Mouse (Mus musculus) embryo, embryonic 10 days (tissue): ENCODE results near the gene Rnase4.

Experiments used
- DNase-seq: peaks from one replicate; pipeline ENCODE4 v3.0.0-alpha.2; 2015; ENCODE audit warnings: low spot score

Rnase4 gene

DNA sequence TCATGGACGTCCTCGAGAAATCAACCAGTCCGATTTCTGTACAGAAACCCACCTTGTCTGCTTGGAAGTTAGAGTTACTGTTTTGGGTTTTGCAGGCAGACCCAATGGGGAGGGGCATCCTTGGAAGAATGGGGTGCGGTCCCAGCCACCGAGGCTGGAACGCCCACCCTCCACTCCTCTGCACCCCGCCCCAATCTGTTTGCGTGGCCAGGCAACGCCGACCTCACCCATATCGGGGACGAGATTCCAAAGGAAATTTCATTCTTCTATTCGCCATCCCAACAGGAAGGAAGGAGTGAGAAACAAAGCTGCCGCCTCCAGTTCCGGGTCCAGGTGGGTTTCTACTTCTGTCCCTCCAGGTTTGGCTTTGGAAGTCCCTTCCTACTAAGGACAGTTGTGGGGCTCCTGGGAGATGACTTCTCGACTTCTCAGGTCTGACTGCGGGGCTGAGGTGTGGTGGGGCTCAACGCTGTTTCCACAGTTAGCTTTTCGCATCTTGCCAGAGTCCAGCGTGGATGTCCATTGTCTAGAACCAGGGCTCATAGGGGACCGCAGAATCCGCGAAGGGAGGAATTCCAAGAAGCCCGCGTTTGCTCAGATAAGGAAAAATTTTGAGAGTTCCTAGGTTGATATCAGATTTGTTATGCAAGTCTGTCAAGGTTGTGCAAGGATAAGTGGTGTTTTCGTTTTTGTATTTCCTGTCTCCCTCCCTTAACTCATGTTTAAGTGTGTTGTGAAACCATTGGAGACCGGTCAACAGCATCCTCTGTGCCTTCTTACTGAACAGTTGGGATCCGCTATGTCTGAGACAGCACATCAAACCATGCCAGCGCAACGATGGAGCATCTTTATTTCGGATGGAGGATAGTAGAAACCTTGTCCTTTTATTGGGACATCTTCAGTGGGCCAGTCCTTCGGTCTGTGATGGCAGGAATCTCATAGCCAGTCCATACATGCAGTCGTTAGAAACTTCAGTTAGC lies at the start of gene Rnase4, which contains the start of gene Ang:
Gene Rnase4, plus strand, starts transcription at position 157 of the 980 bp plus-strand sequence.
Gene Ang, plus strand, starts transcription at position 230 of the 980 bp plus-strand sequence.
- DNase-seq = peak; percentile 58

DNA sequence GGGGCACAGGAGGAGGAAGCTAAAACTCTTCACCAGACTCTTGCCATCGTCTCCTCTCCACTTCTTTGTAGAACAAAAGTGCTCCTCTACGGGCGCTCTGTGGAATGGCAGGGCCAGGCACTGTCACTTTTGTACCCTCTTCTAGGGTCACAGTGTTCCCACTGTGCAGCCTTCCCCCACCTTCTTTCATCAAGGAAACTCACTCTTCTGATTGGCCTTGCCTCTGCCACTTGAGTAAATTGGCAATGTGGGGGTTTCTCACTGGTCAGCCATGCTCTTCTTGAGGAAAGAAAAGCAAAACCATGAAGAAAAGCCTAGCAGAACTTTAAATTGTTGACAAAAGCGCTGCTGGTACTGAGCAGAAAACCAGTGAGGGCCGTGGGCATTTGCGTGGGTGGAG lies 49.1 kb upstream of the Rnase4 start, which contains the start of gene Rnase9:
Gene Rnase9, minus strand, starts transcription at position 101 of the 400 bp plus-strand sequence.
- DNase-seq = no peak

- DNase-seq = no peak
Observed at GRCm38 (mm10) chr14:51047846-51048245, 43.0 kb upstream of the Rnase4 start.

- no peak for DNase-seq
Observed at GRCm38 (mm10) chr14:51050063-51050462, 40.8 kb upstream of the Rnase4 start, which contains the start of gene Rnase11. Gene Rnase11 (minus strand): TSS chr14:51050163.

GRCm38 (mm10) chr14:51051941-51052340 lies 38.9 kb upstream of the Rnase4 start:
- DNase-seq = no peak

GRCm38 (mm10) chr14:51053176-51053575 lies 37.7 kb upstream of the Rnase4 start:
- no peak for DNase-seq

- peak; percentile 33 for DNase-seq
Observed at GRCm38 (mm10) chr14:51054243-51055237, 36.3 kb upstream of the Rnase4 start.

DNA sequence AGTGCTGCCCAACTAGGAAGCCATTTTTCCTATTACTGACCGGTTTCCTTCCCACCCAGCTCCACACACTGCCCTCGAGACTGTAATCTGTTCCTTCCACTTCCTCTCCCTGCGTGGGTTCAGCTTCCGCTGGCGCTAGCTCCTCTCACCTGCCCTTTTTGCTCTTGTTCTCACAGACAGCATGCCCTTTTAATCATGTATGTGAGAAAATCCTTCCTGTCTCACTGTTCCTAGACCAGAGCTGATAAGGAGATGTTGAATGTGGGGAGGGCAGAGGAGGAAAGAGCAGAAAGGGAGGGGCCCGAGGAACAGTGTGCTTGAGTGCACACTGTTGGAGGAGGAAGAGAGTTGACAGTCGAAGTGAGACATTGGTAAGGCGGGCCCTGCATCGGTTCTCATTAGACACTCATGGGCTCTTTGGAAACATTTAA lies 33.5 kb upstream of the Rnase4 start, which contains the start of gene Rnase12:
Gene Rnase12, minus strand, starts transcription at position 261 of the 431 bp plus-strand sequence.
- no peak for DNase-seq

DNA sequence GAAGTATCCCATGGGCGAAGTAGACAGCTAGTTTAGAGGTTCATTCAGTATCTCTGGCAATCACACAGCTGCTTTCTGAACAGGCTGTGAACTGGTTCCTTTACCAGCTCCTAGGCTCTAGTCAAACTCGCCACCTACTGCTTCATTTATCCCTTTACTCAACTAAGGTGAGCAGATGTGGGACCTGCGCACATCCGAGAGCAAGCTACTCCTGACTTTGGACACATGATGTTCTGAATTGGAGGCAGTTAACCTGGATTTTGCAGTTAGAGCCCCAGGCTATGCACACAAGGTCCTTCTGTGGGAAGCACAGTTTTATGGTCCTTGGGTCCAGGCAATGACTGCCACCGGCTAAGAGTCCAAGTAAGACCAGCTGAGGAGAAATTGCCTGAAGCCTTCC lies 30.1 kb upstream of the Rnase4 start:
- no peak for DNase-seq

DNA sequence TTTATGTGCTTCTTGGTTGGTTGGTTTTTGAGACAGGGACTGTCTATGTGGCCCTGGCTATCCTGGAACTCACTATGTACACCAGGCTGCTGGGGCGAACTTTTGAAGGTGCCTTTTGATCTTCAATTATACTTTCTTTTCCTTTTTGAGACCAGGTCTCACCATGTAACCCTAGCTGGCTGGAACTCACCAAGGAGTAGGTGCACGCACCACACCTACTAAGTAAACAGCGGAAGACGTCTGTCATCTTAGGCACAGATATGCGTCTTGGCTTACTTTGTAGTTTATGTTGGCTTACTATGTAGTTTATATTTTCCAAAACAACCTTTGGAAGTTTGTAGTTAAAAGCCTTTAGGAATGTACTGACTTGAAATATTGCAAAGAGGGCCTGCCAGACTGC lies 21.9 kb upstream of the Rnase4 start:
- DNase-seq = no peak

DNA sequence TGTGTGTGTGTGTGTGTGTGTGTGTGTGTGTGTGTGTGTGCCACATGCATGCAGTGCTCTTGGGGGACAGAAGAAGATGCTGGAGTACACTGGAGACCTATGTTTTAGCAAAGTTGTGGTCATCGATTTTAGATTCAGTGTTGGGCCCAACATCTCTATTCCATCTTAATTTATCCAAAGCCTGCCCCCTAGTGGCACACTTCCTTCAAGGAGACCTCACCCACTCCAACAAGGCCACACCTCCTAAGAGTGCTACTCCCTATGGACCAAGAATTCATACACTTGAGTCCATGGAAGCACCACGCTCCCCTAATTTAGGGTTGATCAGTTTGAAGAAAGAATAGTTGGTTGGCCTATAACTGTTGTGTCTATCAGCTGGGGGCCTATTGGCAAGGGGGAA lies 21.3 kb upstream of the Rnase4 start:
- peak; percentile 54 for DNase-seq

DNA sequence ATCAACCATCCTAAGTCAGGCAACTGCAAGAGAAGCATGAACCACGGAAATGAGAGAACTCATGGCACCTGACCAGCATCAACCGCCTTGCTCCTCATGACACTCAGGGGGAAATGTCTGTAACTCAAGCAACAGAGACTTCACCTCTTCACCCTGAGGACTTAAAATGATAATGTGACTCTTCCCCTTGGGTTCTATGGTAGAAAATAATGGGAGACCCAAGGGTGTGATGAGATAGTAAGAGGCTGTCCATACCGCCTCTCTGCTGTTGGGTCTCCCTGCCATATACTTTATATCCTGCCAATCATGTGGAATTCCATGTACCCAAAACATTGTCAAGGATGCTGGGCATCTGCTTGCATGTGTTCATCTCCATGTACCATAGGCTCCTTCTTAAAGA lies 16.5 kb upstream of the Rnase4 start, which contains the start of gene Olfr750:
Gene Olfr750, minus strand, starts transcription at position 101 of the 400 bp plus-strand sequence.
- DNase-seq = no peak

GRCm38 (mm10) chr14:51079180-51079579 lies 11.7 kb upstream of the Rnase4 start:
- no peak for DNase-seq

DNA sequence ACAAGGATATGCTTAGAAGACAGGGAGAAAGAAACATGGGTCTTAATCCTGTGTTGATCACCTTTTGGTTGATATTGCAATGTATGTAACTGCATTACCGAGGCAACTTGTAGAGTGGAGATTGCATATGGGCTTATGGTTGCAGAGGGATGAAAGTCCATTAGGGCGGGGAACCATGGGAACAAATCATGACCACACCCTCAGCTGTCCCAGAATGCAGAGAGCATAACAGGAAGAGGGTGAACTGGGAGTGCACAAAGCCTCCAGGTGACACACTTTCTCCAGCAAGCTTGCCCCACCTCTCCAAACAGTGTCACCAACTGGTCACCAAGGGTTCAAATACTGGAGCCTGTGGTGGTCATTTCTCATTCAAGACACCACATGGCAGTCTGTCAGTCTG lies 9.8 kb upstream of the Rnase4 start:
- no peak for DNase-seq

DNA sequence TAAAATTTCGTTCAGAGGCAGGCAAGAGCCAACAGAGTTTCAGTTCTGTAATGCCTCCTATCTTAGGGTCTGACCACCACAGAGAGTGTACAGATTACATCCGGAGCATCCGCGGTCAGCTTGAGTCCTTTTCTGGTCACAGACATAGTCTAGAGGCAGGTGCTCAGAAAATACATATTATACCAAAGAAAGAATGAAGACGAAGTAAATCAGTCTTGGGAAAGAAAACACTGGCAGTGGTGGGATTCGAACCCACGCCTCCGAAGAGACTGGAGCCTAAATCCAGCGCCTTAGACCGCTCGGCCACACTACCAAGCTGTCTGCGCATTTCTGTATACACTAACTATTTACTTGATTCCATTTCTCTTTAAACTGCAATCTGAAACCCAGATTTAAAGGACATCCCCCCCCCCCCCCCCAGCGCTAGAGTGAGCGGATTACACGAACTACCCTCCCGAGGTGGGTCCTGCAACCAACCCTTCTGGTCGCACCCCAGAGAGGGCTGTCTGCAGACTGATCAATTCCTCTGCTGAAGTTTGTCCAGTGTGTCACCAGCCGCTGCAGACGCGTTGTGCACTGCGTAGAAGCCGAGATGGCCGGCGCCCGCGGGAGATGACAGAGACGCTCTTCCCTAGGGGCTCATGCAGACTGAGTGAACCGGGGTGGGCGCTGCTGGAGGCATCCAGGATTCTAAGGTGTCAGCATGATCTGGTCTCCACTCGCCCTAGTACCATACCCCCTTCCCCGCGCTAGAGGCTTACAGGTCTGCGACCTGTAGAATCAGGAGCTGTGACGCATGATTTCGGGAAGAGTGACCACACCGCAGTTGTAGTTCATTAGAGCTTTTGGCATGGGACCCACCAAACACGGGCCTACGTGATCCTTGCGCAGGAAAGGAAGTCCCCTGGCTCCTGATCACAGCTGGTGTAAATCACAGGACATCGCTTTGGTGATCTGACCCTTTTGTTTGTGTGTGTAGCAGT lies 8.0 kb upstream of the Rnase4 start:
- peak; percentile 88 for DNase-seq

- no peak for DNase-seq
Observed at GRCm38 (mm10) chr14:51083805-51084204, 7.1 kb upstream of the Rnase4 start.

DNA sequence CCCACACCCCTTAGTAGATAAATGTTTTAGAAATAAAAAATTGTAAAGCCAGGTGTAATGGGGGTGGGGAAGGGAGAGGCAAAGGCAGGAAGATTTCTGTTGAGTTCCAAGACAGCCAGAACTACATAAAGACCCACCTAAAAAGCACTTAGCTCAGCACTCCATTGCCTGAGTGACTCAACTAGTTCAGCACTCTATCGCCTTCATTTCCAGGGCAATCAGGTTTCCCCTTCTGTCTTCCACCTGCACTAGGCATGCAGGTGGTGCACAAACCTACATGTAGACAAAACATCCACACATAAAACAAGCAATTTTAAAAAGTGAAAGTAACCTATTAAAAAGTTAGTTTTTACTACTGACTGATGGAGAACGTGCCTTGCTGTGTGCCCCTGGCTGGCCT lies 5.8 kb upstream of the Rnase4 start:
- DNase-seq = no peak

DNA sequence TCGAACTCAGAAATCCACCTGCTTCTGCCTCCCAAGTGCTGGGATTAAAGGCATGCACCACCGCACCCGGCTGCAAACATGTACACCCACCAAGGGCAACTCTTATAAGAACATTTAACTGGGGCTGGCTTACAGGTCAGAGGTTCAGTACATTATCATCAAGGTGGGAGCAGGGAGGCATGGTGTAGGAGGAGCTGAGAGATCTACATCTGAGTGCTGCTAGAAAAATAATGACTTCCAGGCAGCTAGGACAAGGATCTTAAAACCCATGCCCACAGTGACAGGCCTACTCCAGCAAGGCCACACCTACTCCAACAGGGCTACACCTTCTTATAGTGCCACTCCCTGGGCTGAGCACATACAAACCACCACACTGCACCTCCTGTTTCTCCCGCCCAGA lies 5.0 kb upstream of the Rnase4 start:
- DNase-seq = no peak

DNA sequence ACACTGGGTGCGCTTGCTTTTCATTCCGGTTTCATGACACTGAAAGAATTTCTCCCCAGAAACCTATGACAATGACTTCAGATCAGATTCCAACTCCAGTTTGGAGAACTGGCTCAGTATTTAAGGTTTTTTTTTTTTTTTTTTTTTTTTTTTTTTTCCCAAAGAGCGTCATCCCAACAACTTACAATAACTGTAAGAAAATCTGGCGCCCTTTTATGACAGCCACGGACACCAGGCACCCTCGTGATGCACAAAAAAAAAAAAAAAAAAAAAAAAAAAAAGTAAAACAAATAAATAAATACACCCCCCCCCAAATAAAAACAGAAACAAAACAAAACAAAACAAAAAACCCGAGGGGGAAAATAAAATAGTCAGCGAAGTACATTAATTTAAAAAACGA lies 3.1 kb upstream of the Rnase4 start:
- DNase-seq = peak; percentile 48

DNA sequence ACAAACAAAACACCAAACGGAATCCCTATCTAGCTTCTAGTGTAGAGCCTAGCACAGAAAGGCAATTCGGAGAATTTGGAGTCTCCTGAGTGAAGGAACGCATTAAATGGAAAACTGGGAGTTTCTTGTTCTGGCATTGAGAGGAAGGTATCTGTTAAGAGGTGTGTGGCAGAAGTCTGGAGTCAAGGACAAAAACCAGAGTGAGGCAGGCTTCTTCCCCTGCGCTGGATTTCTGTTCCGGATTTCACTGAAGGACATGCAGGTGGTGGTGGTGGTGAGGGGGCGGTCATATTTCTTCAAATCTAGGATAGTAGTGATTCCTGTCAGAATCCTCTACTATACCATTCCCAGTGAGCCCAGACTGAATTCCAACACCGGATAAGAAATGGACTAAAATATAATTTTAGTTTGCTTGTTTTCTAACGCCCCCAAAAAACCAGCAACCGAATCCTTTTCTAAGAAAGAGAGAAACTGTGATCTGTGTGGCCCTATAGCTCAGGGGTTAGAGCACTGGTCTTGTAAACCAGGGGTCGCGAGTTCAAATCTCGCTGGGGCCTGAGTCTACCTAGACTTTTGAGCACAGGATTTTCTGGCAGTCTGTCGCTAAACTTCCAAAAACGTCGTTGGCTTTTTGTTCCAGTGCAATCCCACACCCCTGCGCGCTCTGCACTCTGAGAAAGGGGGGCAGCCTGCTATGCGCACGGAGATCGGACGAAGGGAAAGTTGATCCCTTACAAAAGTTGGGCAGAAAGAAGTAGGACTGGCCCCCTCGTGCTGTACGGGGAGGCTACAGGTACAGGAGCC lies 2.5 kb upstream of the Rnase4 start:
- peak; percentile 79 for DNase-seq
